Mouse (Mus musculus): Measurements from ENCODE around the gene Tnip2.

Gene Tnip2

GRCm38 (mm10) chr5:34513466-34514217 lies at the start of gene Tnip2:
Gene Tnip2 (minus strand): TSS chr5:34513991.
- DNase-seq (ENCODE audit: low read depth, low spot score), result peak; percentile 93

- no peak for DNase-seq (ENCODE audit: low read depth, low spot score)
Measured at GRCm38 (mm10) chr5:34551821-34552220, 38.0 kb upstream of the Tnip2 start.

GRCm38 (mm10) chr5:34550251-34550650 lies 36.5 kb upstream of the Tnip2 start:
- DNase-seq (ENCODE audit: low read depth, low spot score), result no peak

- peak; percentile 60 for DNase-seq (ENCODE audit: low read depth, low spot score)
Measured at GRCm38 (mm10) chr5:34549483-34550221, 35.9 kb upstream of the Tnip2 start.

GRCm38 (mm10) chr5:34549135-34549482 lies 35.3 kb upstream of the Tnip2 start:
- no peak for DNase-seq (ENCODE audit: low read depth, low spot score)

- DNase-seq (ENCODE audit: low read depth, low spot score), result peak; percentile 34
Measured at GRCm38 (mm10) chr5:34547410-34547809, 33.6 kb upstream of the Tnip2 start.

GRCm38 (mm10) chr5:34543114-34543513 lies 29.3 kb upstream of the Tnip2 start:
- no peak for DNase-seq (ENCODE audit: low read depth, low spot score)

GRCm38 (mm10) chr5:34542166-34542565 lies 28.4 kb upstream of the Tnip2 start:
- no peak for DNase-seq (ENCODE audit: low read depth, low spot score)

- DNase-seq (ENCODE audit: low read depth, low spot score), result no peak
Measured at GRCm38 (mm10) chr5:34539121-34539520, 25.3 kb upstream of the Tnip2 start.

- peak; percentile 13 for DNase-seq (ENCODE audit: low read depth, low spot score)
Measured at GRCm38 (mm10) chr5:34538527-34538926, 24.7 kb upstream of the Tnip2 start.

GRCm38 (mm10) chr5:34538079-34538478 lies 24.3 kb upstream of the Tnip2 start:
- DNase-seq (ENCODE audit: low read depth, low spot score), result no peak

- DNase-seq (ENCODE audit: low read depth, low spot score), result no peak
Measured at GRCm38 (mm10) chr5:34535831-34536230, 22.0 kb upstream of the Tnip2 start.

- no peak for DNase-seq (ENCODE audit: low read depth, low spot score)
Measured at GRCm38 (mm10) chr5:34534776-34535581, 21.2 kb upstream of the Tnip2 start.

- no peak for DNase-seq (ENCODE audit: low read depth, low spot score)
Measured at GRCm38 (mm10) chr5:34533820-34534219, 20.0 kb upstream of the Tnip2 start.

- DNase-seq (ENCODE audit: low read depth, low spot score), result no peak
Measured at GRCm38 (mm10) chr5:34533066-34533465, 19.3 kb upstream of the Tnip2 start.

GRCm38 (mm10) chr5:34530687-34531086 lies 16.9 kb upstream of the Tnip2 start:
- no peak for DNase-seq (ENCODE audit: low read depth, low spot score)

- no peak for DNase-seq (ENCODE audit: low read depth, low spot score)
Measured at GRCm38 (mm10) chr5:34530116-34530515, 16.3 kb upstream of the Tnip2 start.

GRCm38 (mm10) chr5:34528724-34529123 lies 14.9 kb upstream of the Tnip2 start:
- DNase-seq (ENCODE audit: low read depth, low spot score), result no peak

GRCm38 (mm10) chr5:34527352-34527751 lies 13.6 kb upstream of the Tnip2 start:
- no peak for DNase-seq (ENCODE audit: low read depth, low spot score)

GRCm38 (mm10) chr5:34526477-34526775 lies 12.6 kb upstream of the Tnip2 start:
- DNase-seq (ENCODE audit: low read depth, low spot score), result no peak

- peak; percentile 85 for DNase-seq (ENCODE audit: low read depth, low spot score)
Measured at GRCm38 (mm10) chr5:34525663-34526476, 12.1 kb upstream of the Tnip2 start, which contains the start of gene Sh3bp2. Gene Sh3bp2 (plus strand): TSS chr5:34525838.

All from mesoderm, embryonic 11.5 days (tissue).